Mouse (Mus musculus) right cerebral cortex, postnatal 25 days (tissue): ENCODE data around the gene 4931440F15Rik.

Experiments
- DNase-seq: peaks from one replicate; pipeline ENCODE4 v3.0.0; 2022

The 4931440F15Rik gene

GRCm38 (mm10) chr11:29801432-29802427 lies 23.7 kb downstream of the 4931440F15Rik start:
- DNase-seq: no peak

- no peak for DNase-seq
These were observed 25.6 kb downstream of the 4931440F15Rik start for GRCm38 (mm10) chr11:29799839-29800238.

GRCm38 (mm10) chr11:29795106-29795505 lies 30.4 kb downstream of the 4931440F15Rik start:
- peak; percentile 72 for DNase-seq

- DNase-seq: no peak
These were observed 31.0 kb downstream of the 4931440F15Rik start for GRCm38 (mm10) chr11:29794475-29794874.

GRCm38 (mm10) chr11:29790796-29791195 lies 34.7 kb downstream of the 4931440F15Rik start:
- no peak for DNase-seq

GRCm38 (mm10) chr11:29788921-29789638 lies 36.4 kb downstream of the 4931440F15Rik start:
- peak; percentile 87 for DNase-seq

- no peak for DNase-seq
These were observed 37.0 kb downstream of the 4931440F15Rik start for GRCm38 (mm10) chr11:29788499-29788898.

GRCm38 (mm10) chr11:29787473-29787872 lies 38.0 kb downstream of the 4931440F15Rik start:
- peak; percentile 27 for DNase-seq

- DNase-seq: no peak
These were observed 38.8 kb downstream of the 4931440F15Rik start for GRCm38 (mm10) chr11:29786583-29787219.

- DNase-seq: no peak
These were observed 46.0 kb downstream of the 4931440F15Rik start for GRCm38 (mm10) chr11:29779409-29780026.

- DNase-seq: no peak
These were observed 46.5 kb downstream of the 4931440F15Rik start for GRCm38 (mm10) chr11:29778936-29779335.

GRCm38 (mm10) chr11:29777964-29778363 lies 47.5 kb downstream of the 4931440F15Rik start:
- peak; percentile 67 for DNase-seq

GRCm38 (mm10) chr11:29774760-29775159 lies 50.7 kb downstream of the 4931440F15Rik start:
- DNase-seq: no peak

GRCm38 (mm10) chr11:29774296-29774695 lies 51.2 kb downstream of the 4931440F15Rik start:
- no peak for DNase-seq
